Mouse (Mus musculus) MN1 (cell line): ENCODE measurements around the gene Myo18b.
A peak's percentile ranks its signal among the peaks of the same experiment; 100 is the strongest.

Experiments used
- DNase-seq: peaks from one replicate; pipeline ENCODE4 v3.0.0-alpha.2; 2016; ENCODE audit warnings: low spot score

Gene Myo18b

GRCm38 (mm10) chr5:112877391-112878115 is 18.6 kb downstream of the Myo18b start:
- DNase-seq, result no peak

GRCm38 (mm10) chr5:112876846-112877390 is 19.2 kb downstream of the Myo18b start:
- DNase-seq, result peak; percentile 77

DNA sequence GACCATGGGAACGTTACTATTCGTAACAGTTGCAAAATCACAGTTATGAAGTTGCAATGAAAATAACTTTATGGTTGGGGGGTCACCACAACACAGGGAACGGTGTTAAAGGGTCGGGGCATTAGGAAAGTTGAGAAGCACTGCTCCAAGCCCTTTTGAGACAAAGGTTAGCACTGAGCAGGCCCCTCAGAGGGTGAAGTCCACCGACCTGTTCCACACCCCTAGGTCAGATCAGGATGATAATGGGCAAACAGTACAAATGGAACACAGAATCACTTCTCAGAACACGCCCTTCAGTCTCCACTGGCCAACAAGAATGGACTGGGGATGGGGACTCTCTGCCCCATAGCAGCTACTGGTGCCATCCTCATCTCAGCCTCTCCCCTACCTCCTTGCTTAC is 23.2 kb downstream of the Myo18b start:
- DNase-seq, result no peak

DNA sequence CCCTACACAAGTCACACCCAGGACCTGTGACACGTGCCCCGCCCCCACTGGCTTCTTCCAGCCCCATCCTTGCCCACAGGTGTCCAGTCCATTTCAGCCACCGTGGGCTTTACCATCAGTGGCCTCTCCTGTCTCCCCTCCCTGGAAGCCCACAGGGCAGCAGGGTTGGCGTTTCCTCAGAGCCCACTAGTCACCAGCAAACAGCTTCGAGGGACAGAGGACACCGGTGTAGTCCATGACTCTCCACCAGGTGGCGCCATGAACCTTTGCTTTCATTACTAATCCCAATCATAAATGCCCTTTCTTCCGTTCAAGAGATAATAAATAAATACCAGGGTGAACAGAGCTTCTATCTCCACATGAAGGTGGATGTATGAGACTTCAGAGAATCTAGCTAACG is 25.4 kb downstream of the Myo18b start:
- DNase-seq, result peak; percentile 82

DNA sequence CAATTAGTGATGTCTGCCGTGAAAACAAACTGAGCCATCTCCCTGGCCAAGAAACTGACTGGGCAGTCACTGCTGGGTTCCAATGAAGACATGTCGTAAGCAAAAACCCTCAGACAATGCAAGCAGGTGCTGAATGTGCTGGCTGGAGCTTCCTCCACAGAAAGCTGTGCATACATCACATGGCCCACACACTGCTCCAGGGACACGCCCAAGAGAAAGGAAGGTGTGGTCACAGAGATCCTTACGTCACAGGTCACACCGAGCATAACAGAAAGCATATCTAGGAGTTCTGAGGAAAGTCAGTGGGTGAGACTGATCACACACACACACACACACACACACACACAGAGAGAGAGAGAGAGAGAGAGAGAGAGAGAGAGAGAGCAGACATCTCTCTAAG is 27.5 kb downstream of the Myo18b start:
- no peak for DNase-seq

GRCm38 (mm10) chr5:112864719-112865367 is 31.3 kb downstream of the Myo18b start:
- DNase-seq, result peak; percentile 51

GRCm38 (mm10) chr5:112859379-112860035 is 36.7 kb downstream of the Myo18b start:
- no peak for DNase-seq

DNA sequence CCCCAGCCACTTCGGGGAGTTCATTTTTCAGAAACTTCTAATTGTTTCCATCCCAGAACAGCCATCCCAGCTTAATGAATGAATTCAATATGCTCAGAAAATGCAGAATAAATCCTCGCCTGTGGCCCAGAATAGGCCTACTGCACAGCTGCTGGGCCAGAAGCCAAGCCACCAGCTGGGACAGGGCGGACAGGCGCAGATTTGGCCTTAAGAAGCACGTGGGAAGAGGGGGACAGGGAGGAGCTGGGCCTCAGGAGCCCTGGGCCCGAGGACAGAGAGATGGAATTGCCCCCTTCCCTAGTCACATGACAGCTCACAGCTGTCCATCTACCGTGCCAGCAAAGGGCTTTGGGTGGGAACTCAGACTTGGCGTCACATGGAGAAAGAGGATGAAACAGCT is 43.0 kb downstream of the Myo18b start:
- DNase-seq, result peak; percentile 40

GRCm38 (mm10) chr5:112851389-112851788 is 44.8 kb downstream of the Myo18b start:
- DNase-seq, result peak; percentile 25

- peak; percentile 45 for DNase-seq
Measured at GRCm38 (mm10) chr5:112848586-112849280, 47.4 kb downstream of the Myo18b start.

GRCm38 (mm10) chr5:112847985-112848542 is 48.1 kb downstream of the Myo18b start:
- DNase-seq, result no peak

DNA sequence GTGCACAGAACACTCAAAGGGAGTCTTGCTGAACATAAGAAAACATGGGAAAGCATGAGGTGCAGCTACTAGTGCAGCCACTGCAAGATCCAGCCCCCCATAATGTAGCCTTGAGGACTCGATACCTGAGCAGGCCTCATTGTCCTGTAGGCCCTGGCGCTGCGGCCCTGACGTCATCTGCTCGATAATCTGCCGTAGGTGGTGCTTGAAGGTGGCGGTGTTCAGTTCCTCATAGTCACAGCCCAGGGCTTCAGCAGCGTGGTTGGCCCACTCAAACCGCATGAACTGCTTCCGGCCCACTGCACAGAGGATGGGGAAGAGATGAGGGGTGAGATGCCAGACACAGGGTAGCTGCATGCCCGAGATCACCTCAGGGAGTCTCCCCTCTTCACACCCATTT is 50.0 kb downstream of the Myo18b start:
- no peak for DNase-seq

- no peak for DNase-seq
Measured at GRCm38 (mm10) chr5:112844460-112844859, 51.7 kb downstream of the Myo18b start.

- DNase-seq, result no peak
Measured at GRCm38 (mm10) chr5:112843676-112844257, 52.4 kb downstream of the Myo18b start.

- no peak for DNase-seq
Measured at GRCm38 (mm10) chr5:112842696-112843095, 53.5 kb downstream of the Myo18b start.

- no peak for DNase-seq
Measured at GRCm38 (mm10) chr5:112841850-112842249, 54.3 kb downstream of the Myo18b start.

DNA sequence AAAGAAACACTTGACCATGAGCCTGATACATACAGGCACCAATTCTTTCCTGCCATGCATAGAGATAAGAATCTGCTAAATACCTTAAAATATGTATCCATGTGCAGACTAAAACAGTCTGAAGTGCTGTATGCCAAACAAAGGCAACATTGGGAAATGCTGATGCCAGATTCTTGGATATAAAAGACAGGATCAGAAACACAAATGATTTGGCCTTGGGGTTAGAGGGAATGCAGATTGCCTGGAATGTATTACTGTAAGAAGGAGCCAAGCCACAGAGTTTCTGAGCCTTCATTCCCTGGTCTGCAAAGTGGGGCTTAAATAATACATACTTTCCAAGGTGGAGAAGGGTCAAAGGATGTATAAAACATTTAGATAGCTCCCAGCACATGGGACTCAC is 61.3 kb downstream of the Myo18b start:
- no peak for DNase-seq

DNA sequence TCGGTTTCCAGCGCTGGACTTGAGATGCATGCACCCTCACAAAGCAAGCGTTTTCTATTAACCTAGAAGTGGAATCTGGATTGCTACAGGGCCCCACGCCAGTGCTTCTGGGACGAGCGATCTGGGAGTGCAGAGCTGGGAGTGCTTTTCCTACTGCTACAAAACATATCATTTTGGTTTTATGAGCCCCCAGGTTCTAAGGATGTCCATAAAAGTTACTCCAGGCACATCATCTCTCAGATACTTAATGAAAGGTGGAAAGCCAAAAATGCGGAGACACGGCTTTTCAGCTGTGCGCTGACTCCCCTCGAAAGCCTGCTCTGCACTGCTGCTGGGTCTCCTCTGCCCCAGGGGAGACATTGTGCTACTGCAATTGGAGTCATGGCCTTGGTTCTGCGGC is 62.3 kb downstream of the Myo18b start:
- no peak for DNase-seq

DNA sequence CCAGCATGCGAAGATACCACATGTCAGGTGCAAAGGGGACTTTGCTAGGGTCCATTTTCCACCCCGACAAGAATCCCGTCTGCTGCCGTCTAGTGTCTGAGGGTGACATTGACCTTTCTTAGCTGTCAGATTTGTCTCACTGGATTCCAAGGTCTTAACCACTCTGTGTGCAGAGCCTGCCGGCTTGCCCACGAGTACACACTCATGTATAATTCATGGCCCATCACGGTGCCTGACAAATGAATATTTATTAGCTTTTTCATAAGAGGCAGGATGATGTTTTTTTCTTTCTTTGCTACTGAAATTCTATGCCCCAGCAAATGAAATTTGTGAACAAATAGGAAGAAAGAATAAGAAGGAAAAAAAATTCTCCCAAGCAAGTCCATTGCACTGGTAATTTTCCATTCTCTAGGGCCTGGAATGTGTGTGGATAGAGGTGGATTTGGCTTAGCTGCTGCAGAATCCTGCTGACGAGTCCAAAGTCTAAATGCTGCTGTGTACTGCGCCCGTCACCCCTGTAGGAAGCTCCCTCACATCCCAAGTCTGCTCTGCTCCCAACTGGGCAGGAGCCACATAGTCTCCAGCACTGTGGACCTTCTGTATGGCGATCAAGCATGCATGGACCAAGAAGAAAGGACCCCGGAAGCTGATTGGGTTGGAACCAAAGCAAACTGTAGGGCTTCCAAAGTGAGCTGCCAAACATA is 70.9 kb downstream of the Myo18b start:
- no peak for DNase-seq

- no peak for DNase-seq
Measured at GRCm38 (mm10) chr5:112824376-112824775, 71.8 kb downstream of the Myo18b start.

DNA sequence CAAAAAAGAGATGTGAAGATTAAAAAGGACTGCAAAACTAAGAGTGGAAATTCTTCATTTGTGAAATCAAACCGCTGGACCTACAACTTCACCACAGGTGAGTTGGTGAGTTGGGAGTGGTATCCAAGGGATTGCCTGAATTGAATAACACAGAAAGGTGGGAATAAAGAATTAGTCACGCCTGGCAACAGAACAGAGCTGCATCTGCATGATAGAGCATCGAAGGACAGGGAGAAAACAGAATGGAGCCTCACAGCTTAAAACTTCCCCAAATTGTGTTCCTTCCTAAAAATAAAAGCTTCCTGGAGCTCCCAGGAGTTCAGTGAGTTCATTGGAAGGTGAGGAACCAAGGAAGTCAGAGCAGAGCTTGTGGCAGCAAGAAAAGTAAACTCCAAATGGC is 73.7 kb downstream of the Myo18b start:
- DNase-seq, result no peak
